Mouse (Mus musculus): Measurements from ENCODE around the gene E2f2.

DNA sequence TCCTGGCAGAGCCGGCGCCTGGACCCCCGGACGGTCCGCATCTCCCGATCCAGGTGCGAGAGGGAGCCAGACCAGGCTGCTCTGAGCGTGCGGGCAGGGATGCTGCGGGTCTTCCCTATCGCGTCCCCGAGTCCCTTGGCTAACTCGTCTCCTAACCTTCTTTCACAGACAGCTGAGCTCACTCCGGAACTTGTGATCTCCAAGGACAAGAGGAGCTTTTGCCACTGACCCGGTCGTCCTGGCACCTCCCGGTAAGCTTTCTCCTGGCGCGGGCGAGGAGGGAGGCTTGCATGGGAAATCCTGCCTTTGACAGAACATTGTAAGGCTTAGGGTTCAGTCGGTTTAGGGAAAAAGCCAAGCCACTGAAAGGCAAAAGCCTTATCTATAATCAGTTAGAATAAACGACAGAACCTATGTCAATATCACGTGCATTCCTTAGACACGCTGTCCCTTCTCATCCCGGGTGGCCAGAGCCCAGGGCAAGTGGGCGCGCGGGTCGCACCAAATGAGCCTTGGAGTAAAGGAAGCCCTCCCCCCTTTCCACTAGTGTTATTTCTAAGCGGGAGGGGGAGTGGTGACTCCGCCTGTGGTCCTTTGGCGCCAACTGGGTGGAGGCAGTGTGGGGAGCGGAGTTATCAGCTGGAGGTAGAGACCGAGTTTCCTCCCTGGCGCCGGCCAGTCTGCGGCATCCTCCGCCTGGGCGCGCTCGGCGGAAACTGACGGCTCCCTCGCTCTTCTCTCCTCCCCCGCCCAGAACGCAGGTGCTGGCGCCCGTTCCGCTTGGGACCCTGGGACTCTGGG lies 27.9 kb upstream of the E2f2 start:
- TF ChIP-seq POLR2A (IDR thresholded peaks at IDR 0.05; ENCODE audit: extremely low read depth, insufficient read depth, low read length) (no peak; the same call in 1 of the 2 replicates), CTCF (IDR thresholded peaks at IDR 0.05; ENCODE audit: extremely low read depth, insufficient read depth, low read length) (no peak)
